Mouse (Mus musculus) thymus, postnatal 36 days (tissue): ENCODE data around the gene Fam210b.

Source experiments
- DNase-seq, 2 experiments: peaks; one replicate each; pipeline ENCODE4 v3.0.0; 2022; ENCODE audit warnings: mixed read lengths in 2 of 2

The Fam210b gene

DNA sequence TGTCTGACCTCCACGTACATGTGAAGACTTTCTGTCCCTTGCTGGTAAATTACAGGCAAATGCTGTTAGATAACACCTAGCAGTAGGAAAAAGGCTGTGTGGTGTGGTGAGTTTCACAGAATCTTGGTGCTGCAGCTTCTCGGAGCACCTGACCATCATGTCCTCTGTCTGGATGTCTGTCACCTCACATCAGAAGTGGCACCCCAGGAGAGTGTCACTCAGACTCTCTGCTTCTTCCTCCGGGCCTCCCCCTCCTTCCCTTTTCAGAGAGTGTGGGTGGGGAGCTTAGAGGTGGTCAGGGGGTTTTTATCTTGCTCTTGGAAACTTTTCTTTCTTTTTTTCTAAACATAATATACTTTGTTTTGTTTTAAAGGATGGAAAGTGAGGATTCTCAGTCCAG is 59.6 kb downstream of the Fam210b start:
- no peak for DNase-seq
